Mouse (Mus musculus) heart, embryonic 12.5 days (tissue): Measurements from ENCODE around the gene Surf1. TPM values are rescaled to one million over a fixed set of nuclear protein-coding genes. Genes with fewer than 3 reads are reported as not detected.
A peak's percentile ranks its signal among the peaks of the same experiment; 100 is the strongest.

ENCODE experiments used
- ATAC-seq: fragments of 200-750 bp; cut with Nextera tagmentation; 2 replicates; pipeline ENCODE4 v1.8.0; 2017; ENCODE audit warnings: moderate TSS enrichment, moderate library complexity; ENCODE audit not compliant: insufficient number of reproducible peaks, low FRiP score
- H3K27ac ChIP-seq: fragments of 300-500 bp; sonication (generic); 2 replicates; pipeline ENCODE4 v1.5.1; 2016; ENCODE audit warnings: mild to moderate bottlenecking, moderate library complexity; ENCODE audit not compliant: poor library complexity, severe bottlenecking
- H3K27me3 ChIP-seq: fragments of 300-500 bp; sonication (generic); replicated peaks from 2 replicates; pipeline ENCODE4 v1.6.1; 2016; ENCODE audit warnings: mild to moderate bottlenecking, moderate library complexity
- H3K36me3 ChIP-seq: fragments of 300-500 bp; sonication (generic); 2 replicates; pipeline ENCODE4 v1.6.1; 2016; ENCODE audit warnings: mild to moderate bottlenecking, moderate library complexity
- H3K4me1 ChIP-seq: fragments of 300-500 bp; sonication (generic); replicated peaks from 2 replicates; pipeline ENCODE4 v1.6.1; 2016; ENCODE audit warnings: mild to moderate bottlenecking
- H3K4me2 ChIP-seq: fragments of 300-500 bp; sonication (generic); 2 replicates; pipeline ENCODE4 v1.6.1; 2016; ENCODE audit warnings: mild to moderate bottlenecking, moderate library complexity
- H3K4me3 ChIP-seq: fragments of 300-500 bp; sonication (generic); 2 replicates; pipeline ENCODE4 v1.5.1; 2016; ENCODE audit warnings: mild to moderate bottlenecking
- H3K9ac ChIP-seq: fragments of 300-500 bp; sonication (generic); 2 replicates; pipeline ENCODE4 v1.6.1; 2016; ENCODE audit warnings: mild to moderate bottlenecking, moderate library complexity
- H3K9me3 ChIP-seq: fragments of 300-500 bp; sonication (generic); replicated peaks from 2 replicates; pipeline ENCODE4 v1.6.1; 2016; ENCODE audit warnings: mild to moderate bottlenecking, moderate library complexity
- WGBS: fragments of 180-500 bp; shearing (Covaris S2); methylation state at CpG from one replicate; pipeline ENCODE4 v1.1.7; 2016; 5-methylcytosine and 5-hydroxymethylcytosine counted together
- polyA plus RNA-seq: library from polyadenylated mRNA; unstranded; fragments of >200 nt; fragmentation: Nextera tagmentation; extraction: Ambion mirVana; gene quantifications from 2 replicates; pipeline ENCODE4 v1.2.1, GENCODE M21; 2016

Gene Surf1
- polyA plus RNA-seq, 1 experiment from 2014 or later: 39.2 TPM

DNA sequence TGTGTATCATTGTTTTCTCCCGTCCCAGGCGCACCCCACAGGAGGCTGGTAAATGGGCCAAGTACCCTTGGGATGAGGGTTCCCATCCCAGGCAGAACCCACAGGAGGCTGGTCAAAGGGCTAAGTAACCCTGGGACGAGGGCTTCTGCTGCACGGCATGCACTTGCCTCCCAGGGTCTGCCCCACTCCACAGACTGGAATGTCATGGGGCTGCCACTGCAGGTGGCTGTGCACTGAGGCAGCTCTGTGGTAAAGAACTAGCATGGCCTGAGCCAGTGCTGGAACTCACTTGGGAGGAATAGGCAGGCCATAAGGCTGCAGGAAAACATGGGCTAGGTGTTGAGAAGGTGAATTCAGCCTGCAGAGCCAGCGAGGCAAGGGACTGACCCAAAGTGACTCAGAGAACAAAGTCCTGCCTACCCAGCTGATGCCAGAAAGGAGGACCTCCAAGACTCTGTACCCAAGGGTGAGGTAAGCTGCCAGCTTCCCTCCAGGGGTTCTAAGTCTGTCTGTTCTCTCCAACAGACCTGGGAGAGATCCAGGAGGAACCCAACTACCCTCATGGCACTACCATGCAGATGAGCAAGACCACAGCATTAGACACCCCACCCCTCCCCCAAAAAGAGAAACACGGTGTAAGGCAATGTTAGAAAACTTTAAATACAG lies 4.0 kb upstream of the Surf1 start:
- H3K36me3 ChIP-seq: peaks cover 79% of the 10 kb centered on the region
- H3K9me3 ChIP-seq: no peaks in the 10 kb centered on the region
- no peak overlapping the region for H3K4me3 ChIP-seq
- ATAC-seq: no peak
- WGBS: 85% methylated on average over 6 of the region's 6 CpGs
- H3K27me3 ChIP-seq: no peaks in the 10 kb centered on the region
- H3K4me2 ChIP-seq: no peak overlapping the region
- no peak overlapping the region for H3K9ac ChIP-seq
- no peak overlapping the region for H3K27ac ChIP-seq
- H3K4me1 ChIP-seq: peaks cover 27% of the 10 kb centered on the region

- no peaks in the 10 kb centered on the region for H3K27me3 ChIP-seq
- no peak overlapping the region for H3K4me3 ChIP-seq
- H3K36me3 ChIP-seq: peaks cover 74% of the 10 kb centered on the region
- 84% methylated on average over 3 of the region's 3 CpGs for WGBS
- ATAC-seq: no peak
- no peaks in the 10 kb centered on the region for H3K9me3 ChIP-seq
- no peak overlapping the region for H3K4me2 ChIP-seq
- H3K9ac ChIP-seq: no peak overlapping the region
- H3K27ac ChIP-seq: no peak overlapping the region
- peaks cover 31% of the 10 kb centered on the region for H3K4me1 ChIP-seq
Measured at GRCm38 (mm10) chr2:26919684-26920083, 3.4 kb upstream of the Surf1 start.

- H3K36me3 ChIP-seq: peaks cover 74% of the 10 kb centered on the region
- no peaks in the 10 kb centered on the region for H3K9me3 ChIP-seq
- H3K27me3 ChIP-seq: no peaks in the 10 kb centered on the region
- H3K4me3 ChIP-seq: peak overlapping the region; percentile 81
- peaks cover 42% of the 10 kb centered on the region for H3K4me1 ChIP-seq
- peak overlapping the region; percentile 93 for H3K4me2 ChIP-seq
- WGBS: 2% methylated on average over 13 of the region's 13 CpGs
- H3K27ac ChIP-seq: peak overlapping the region; percentile 53
- peak; percentile 20; the same call in 1 of the 2 replicates for ATAC-seq
- peak overlapping the region; percentile 85 for H3K9ac ChIP-seq
Measured at GRCm38 (mm10) chr2:26916738-26917137, 408 bp upstream of the Surf1 start.

DNA sequence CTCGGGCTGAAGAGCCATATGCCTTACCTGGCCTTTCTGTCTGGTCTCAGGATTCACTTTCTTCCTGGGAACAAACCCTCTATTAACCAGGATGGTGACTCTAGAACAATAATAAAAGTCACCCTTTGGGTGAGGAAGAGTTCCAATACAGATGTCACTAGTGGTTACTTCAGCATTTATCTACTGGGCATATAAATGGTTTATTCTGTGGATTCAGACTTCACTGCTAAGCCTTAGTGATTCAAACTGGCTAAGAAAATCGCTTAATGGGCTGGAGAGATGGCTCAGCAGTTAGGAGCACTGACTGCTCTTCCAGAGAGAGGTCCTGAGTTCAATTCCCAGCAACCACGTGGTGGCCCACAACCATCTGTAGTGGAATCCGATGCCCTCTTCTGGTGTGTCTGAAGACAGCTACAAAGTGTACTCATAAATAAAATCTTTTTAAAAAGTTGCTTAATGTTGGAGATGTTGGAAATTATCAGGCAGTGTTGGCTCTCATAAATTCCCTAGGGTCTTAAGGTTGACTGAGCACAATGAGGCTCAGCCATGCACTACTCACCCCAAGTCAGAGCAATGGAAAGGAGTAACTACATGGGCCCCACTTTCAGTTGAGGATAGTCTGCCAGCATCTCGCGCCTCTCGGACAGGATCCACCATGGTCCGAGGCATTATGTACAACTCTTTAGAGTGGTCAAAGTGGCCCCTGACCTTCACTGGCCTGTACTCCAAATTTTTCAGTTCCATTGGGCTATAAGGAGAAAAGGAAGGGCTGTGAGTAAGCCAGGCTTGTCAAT lies 2.0 kb downstream of the Surf1 start:
- Histone ChIP-seq H3K4me3 (no peak overlapping the region), H3K9ac (no peak overlapping the region), H3K9me3 (no peaks in the 10 kb centered on the region), H3K36me3 (peaks cover 54% of the 10 kb centered on the region), H3K27me3 (no peaks in the 10 kb centered on the region), H3K27ac (no peak overlapping the region), H3K4me1 (peaks cover 49% of the 10 kb centered on the region), H3K4me2 (no peak overlapping the region; the same call in 1 of the 2 replicates)
- ATAC-seq: no peak
- whole genome bisulfite sequencing: 63% methylated on average over 8 of the region's 8 CpGs

DNA sequence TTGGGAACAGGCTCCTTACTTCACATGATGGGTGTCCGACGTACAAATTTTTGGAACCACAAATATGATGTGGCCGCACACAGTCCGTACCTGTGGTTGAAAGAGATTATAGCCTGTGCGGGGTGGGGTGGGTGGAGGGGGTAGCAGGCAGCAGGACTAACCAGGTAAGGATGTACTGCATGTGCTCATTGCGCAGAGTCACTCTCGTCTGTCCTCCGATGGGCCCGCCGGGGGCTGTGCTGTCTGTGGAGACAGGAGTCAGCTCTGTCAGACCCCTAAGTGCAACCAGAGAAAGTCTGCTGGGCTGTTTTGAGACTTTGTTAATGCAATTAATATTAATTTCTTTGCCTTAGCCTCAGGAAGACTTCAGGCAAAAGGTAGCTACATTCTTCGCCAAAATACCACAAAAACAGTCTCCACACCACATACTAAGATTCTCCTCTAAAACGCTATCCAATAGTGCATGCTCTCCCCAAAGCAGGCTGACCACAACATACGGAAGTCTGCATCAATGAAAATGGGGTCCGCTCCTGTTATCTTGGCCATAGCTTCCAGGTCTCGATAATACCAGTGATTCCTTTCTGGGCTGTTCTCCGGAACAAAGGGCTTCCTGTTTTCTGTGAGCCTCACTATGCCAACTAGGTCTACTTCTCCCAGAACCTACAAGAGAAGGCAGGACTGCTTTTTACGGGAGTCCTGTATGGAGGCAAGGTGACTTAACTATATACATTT lies 2.7 kb downstream of the Surf1 start:
- no peak overlapping the region for H3K4me3 ChIP-seq
- H3K36me3 ChIP-seq: peaks cover 46% of the 10 kb centered on the region
- H3K9ac ChIP-seq: no peak overlapping the region
- ATAC-seq: no peak
- H3K27ac ChIP-seq: no peak overlapping the region
- no peaks in the 10 kb centered on the region for H3K27me3 ChIP-seq
- peaks cover 57% of the 10 kb centered on the region for H3K4me1 ChIP-seq
- H3K9me3 ChIP-seq: no peaks in the 10 kb centered on the region
- 75% methylated on average over 17 of the region's 17 CpGs for WGBS
- no peak overlapping the region for H3K4me2 ChIP-seq

- Histone ChIP-seq H3K4me3 (peak overlapping the region; percentile 79), H3K4me1 (peaks cover 51% of the 10 kb centered on the region), H3K9me3 (no peaks in the 10 kb centered on the region), H3K36me3 (peaks cover 44% of the 10 kb centered on the region), H3K9ac (peak overlapping the region; percentile 96), H3K27me3 (no peaks in the 10 kb centered on the region), H3K4me2 (peak overlapping the region; percentile 95), H3K27ac (no peak overlapping the region)
- WGBS: 80% methylated on average over 5 of the region's 5 CpGs
- ATAC-seq: no peak
Measured at GRCm38 (mm10) chr2:26912253-26912770, 4.0 kb downstream of the Surf1 start.

- peak; percentile 56 for ATAC-seq
- Histone ChIP-seq H3K9me3 (no peaks in the 10 kb centered on the region), H3K4me1 (peaks cover 44% of the 10 kb centered on the region), H3K9ac (peak overlapping the region; percentile 96), H3K27me3 (no peaks in the 10 kb centered on the region), H3K36me3 (peaks cover 55% of the 10 kb centered on the region), H3K4me2 (peak overlapping the region; percentile 95), H3K27ac (peak overlapping the region; percentile 91), H3K4me3 (peak overlapping the region; percentile 79)
- 1% methylated on average over 37 of the region's 37 CpGs for WGBS
Measured at GRCm38 (mm10) chr2:26910994-26911765, 5.2 kb downstream of the Surf1 start.

- Histone ChIP-seq H3K9me3 (no peaks in the 10 kb centered on the region), H3K4me1 (peaks cover 38% of the 10 kb centered on the region), H3K27ac (peak within 1 kb of the TSS; percentile 91), H3K4me2 (peak within 1 kb of the TSS; percentile 95), H3K9ac (peak within 1 kb of the TSS; percentile 96), H3K36me3 (peaks cover 63% of the 10 kb centered on the region), H3K27me3 (no peaks in the 10 kb centered on the region), H3K4me3 (peak within 1 kb of the TSS; percentile 79)
- under 1% methylated on average over 74 of the region's 74 CpGs for WGBS
- peak; percentile 95 for ATAC-seq
Measured at GRCm38 (mm10) chr2:26910124-26910993, 6.0 kb downstream of the Surf1 start, which contains the start of the genes Med22 and Rpl7a. Med22 (minus strand) TSS chr2:26910677. Rpl7a (plus strand) TSS chr2:26910764.

GRCm38 (mm10) chr2:26909387-26909784 lies 6.9 kb downstream of the Surf1 start:
- H3K36me3 ChIP-seq: peaks cover 66% of the 10 kb centered on the region
- H3K4me2 ChIP-seq: peak overlapping the region; percentile 95
- no peak for ATAC-seq
- peak overlapping the region; percentile 86; the same call in 1 of the 2 replicates for H3K27ac ChIP-seq
- H3K9me3 ChIP-seq: no peaks in the 10 kb centered on the region
- H3K4me1 ChIP-seq: peaks cover 34% of the 10 kb centered on the region
- peak overlapping the region; percentile 84 for H3K9ac ChIP-seq
- H3K27me3 ChIP-seq: no peaks in the 10 kb centered on the region
- H3K4me3 ChIP-seq: peak overlapping the region; percentile 79
